Mouse (Mus musculus) ES-Bruce4 (cell line): ENCODE results near the gene Cxcl2. TPM values are rescaled to one million over a fixed set of nuclear protein-coding genes. Genes with fewer than 3 reads are reported as not detected.

Experiments used
- H3K27ac ChIP-seq: 2 replicates; pipeline ENCODE4 v1.5.1; 2012; ENCODE audit warnings: low read length, inconsistent platforms; ENCODE audit not compliant: insufficient read depth
- H3K27me3 ChIP-seq: 2 replicates; pipeline ENCODE4 v1.6.1; 2012; ENCODE audit warnings: mild to moderate bottlenecking, low read length, inconsistent platforms; ENCODE audit not compliant: control insufficient read depth, poor library complexity, insufficient read depth, severe bottlenecking
- H3K36me3 ChIP-seq: 2 replicates; pipeline ENCODE4 v1.6.1; 2012; ENCODE audit warnings: inconsistent platforms, mild to moderate bottlenecking, low read length, moderate library complexity; ENCODE audit not compliant: control insufficient read depth, poor library complexity, insufficient read depth, severe bottlenecking
- H3K4me1 ChIP-seq: one replicate; pipeline ENCODE4 v1.8.1; 2011; ENCODE audit warnings: low read length; ENCODE audit not compliant: control insufficient read depth, insufficient read depth
- H3K4me3 ChIP-seq: 2 replicates; pipeline ENCODE4 v1.5.1; 2011; ENCODE audit warnings: low read depth, mild to moderate bottlenecking, low read length
- H3K9ac ChIP-seq: 2 replicates; pipeline ENCODE4 v1.6.1; 2012; ENCODE audit warnings: low read depth, mild to moderate bottlenecking, inconsistent platforms; ENCODE audit not compliant: poor library complexity, severe bottlenecking
- H3K9me3 ChIP-seq: replicated peaks from 2 replicates; pipeline ENCODE4 v1.6.1; 2012; ENCODE audit warnings: mild to moderate bottlenecking, low read length, inconsistent platforms; ENCODE audit not compliant: control insufficient read depth, poor library complexity, insufficient read depth, severe bottlenecking
- CTCF ChIP-seq: IDR thresholded peaks from one replicate; pipeline ENCODE4 v1.8.1; 2011; ENCODE audit warnings: low read depth, low read length
- EP300 ChIP-seq: IDR thresholded peaks from 2 replicates; pipeline ENCODE4 v1.6.1; 2011; ENCODE audit warnings: low read depth, low read length; ENCODE audit not compliant: insufficient read depth
- POLR2A ChIP-seq: IDR thresholded peaks from one replicate; pipeline ENCODE4 v1.8.1; 2011; ENCODE audit warnings: low read length; ENCODE audit not compliant: insufficient read depth
- polyA plus RNA-seq: library from polyadenylated mRNA; stranded (reverse); fragments of >200 nt; gene quantifications from 2 replicates; pipeline ENCODE4 v1.2.4, GENCODE M21; 2011; ENCODE audit warnings: low read depth; ENCODE audit not compliant: missing spikeins, insufficient read depth, insufficient read length

The Cxcl2 gene
- polyA plus RNA-seq, 1 experiment = not detected

- Histone ChIP-seq H3K9ac (no peak overlapping the region), H3K9me3 (no peaks in the 10 kb centered on the region), H3K4me1 (no peaks in the 10 kb centered on the region), H3K27me3 (no peaks in the 10 kb centered on the region), H3K36me3 (no peaks in the 10 kb centered on the region), H3K27ac (no peak overlapping the region), H3K4me3 (no peak overlapping the region)
- TF ChIP-seq EP300 (no peak), POLR2A (no peak), CTCF (no peak)
These were observed 36.9 kb upstream of the Cxcl2 start for GRCm38 (mm10) chr5:90866770-90867169.

GRCm38 (mm10) chr5:90872377-90872776 is 31.3 kb upstream of the Cxcl2 start:
- H3K9ac ChIP-seq = no peak overlapping the region
- no peaks in the 10 kb centered on the region for H3K36me3 ChIP-seq
- no peaks in the 10 kb centered on the region for H3K27me3 ChIP-seq
- no peak overlapping the region for H3K27ac ChIP-seq
- no peaks in the 10 kb centered on the region for H3K9me3 ChIP-seq
- no peak overlapping the region for H3K4me3 ChIP-seq
- TF ChIP-seq POLR2A = no peak
- no peak for TF ChIP-seq CTCF
- no peak for TF ChIP-seq EP300
- no peaks in the 10 kb centered on the region for H3K4me1 ChIP-seq

GRCm38 (mm10) chr5:90876045-90876444 is 27.6 kb upstream of the Cxcl2 start:
- no peak overlapping the region for H3K4me3 ChIP-seq
- H3K9me3 ChIP-seq = no peaks in the 10 kb centered on the region
- no peak for TF ChIP-seq EP300
- TF ChIP-seq CTCF = no peak
- TF ChIP-seq POLR2A = no peak
- no peaks in the 10 kb centered on the region for H3K36me3 ChIP-seq
- no peaks in the 10 kb centered on the region for H3K4me1 ChIP-seq
- no peak overlapping the region for H3K27ac ChIP-seq
- H3K27me3 ChIP-seq = no peaks in the 10 kb centered on the region
- no peak overlapping the region for H3K9ac ChIP-seq

GRCm38 (mm10) chr5:90876471-90877172 is 27.0 kb upstream of the Cxcl2 start:
- no peaks in the 10 kb centered on the region for H3K9me3 ChIP-seq
- no peak overlapping the region for H3K4me3 ChIP-seq
- no peak overlapping the region for H3K9ac ChIP-seq
- H3K36me3 ChIP-seq = no peaks in the 10 kb centered on the region
- H3K4me1 ChIP-seq = no peaks in the 10 kb centered on the region
- H3K27ac ChIP-seq = no peak overlapping the region
- TF ChIP-seq EP300 (no peak), POLR2A (no peak), CTCF (no peak)
- H3K27me3 ChIP-seq = no peaks in the 10 kb centered on the region

GRCm38 (mm10) chr5:90877173-90877512 is 26.5 kb upstream of the Cxcl2 start:
- Histone ChIP-seq H3K27me3 (no peaks in the 10 kb centered on the region), H3K9me3 (no peaks in the 10 kb centered on the region), H3K9ac (no peak overlapping the region), H3K4me3 (no peak overlapping the region), H3K36me3 (no peaks in the 10 kb centered on the region), H3K4me1 (no peaks in the 10 kb centered on the region), H3K27ac (no peak overlapping the region)
- no peak for TF ChIP-seq EP300
- no peak for TF ChIP-seq CTCF

- no peak overlapping the region for H3K9ac ChIP-seq
- H3K27me3 ChIP-seq = no peaks in the 10 kb centered on the region
- TF ChIP-seq EP300 (no peak), POLR2A (no peak), CTCF (no peak)
- no peak overlapping the region for H3K4me3 ChIP-seq
- H3K36me3 ChIP-seq = no peaks in the 10 kb centered on the region
- no peak overlapping the region for H3K27ac ChIP-seq
- H3K9me3 ChIP-seq = no peaks in the 10 kb centered on the region
- no peaks in the 10 kb centered on the region for H3K4me1 ChIP-seq
These were observed 24.2 kb upstream of the Cxcl2 start for GRCm38 (mm10) chr5:90879307-90880014.
